Mouse (Mus musculus) embryonic facial prominence, embryonic 14.5 days (tissue): ENCODE results near the gene Gm20929. TPM values are rescaled to one million over a fixed set of nuclear protein-coding genes. Genes with fewer than 3 reads are reported as not detected.
"Not testable (repeated sequence)": the region's sequence is repeated elsewhere in the genome, so short reads cannot be mapped to it uniquely, and the experiment has no call there.

ENCODE experiments used
- ATAC-seq: fragments of 200-750 bp; cut with Nextera tagmentation; 2 replicates; pipeline ENCODE4 v1.8.0; 2017; ENCODE audit warnings: low read depth, moderate number of reproducible peaks, moderate TSS enrichment
- DNase-seq: peaks from one replicate; pipeline ENCODE4 v3.0.0-alpha.2; 2015; ENCODE audit warnings: low spot score
- H3K27ac ChIP-seq: fragments of 300-500 bp; sonication (generic); replicated peaks from 2 replicates; pipeline ENCODE4 v1.5.1; 2014; ENCODE audit warnings: low read depth, mild to moderate bottlenecking, low read length, moderate library complexity
- H3K27me3 ChIP-seq: fragments of 300-500 bp; sonication (generic); replicated peaks from 2 replicates; pipeline ENCODE4 v1.6.1; 2014; ENCODE audit warnings: low read length; ENCODE audit not compliant: control insufficient read depth, insufficient read depth
- H3K36me3 ChIP-seq: fragments of 300-500 bp; sonication (generic); 2 replicates; pipeline ENCODE4 v1.6.1; 2014; ENCODE audit warnings: low read length, mixed read lengths; ENCODE audit not compliant: control insufficient read depth, insufficient read depth
- H3K4me1 ChIP-seq: fragments of 300-500 bp; sonication (generic); 2 replicates; pipeline ENCODE4 v1.6.1; 2014; ENCODE audit warnings: antibody characterized with exemption, low read length; ENCODE audit not compliant: control insufficient read depth, insufficient read depth
- H3K4me2 ChIP-seq: fragments of 300-500 bp; sonication (generic); 2 replicates; pipeline ENCODE4 v1.6.1; 2014; ENCODE audit warnings: low read depth, mild to moderate bottlenecking, low read length, moderate library complexity, mixed read lengths
- H3K4me3 ChIP-seq: fragments of 300-500 bp; sonication (generic); 2 replicates; pipeline ENCODE4 v1.5.1; 2014; ENCODE audit warnings: low read depth, mild to moderate bottlenecking, low read length
- H3K9ac ChIP-seq: fragments of 300-500 bp; sonication (generic); 2 replicates; pipeline ENCODE4 v1.6.1; 2014; ENCODE audit warnings: low read depth, mild to moderate bottlenecking, low read length, moderate library complexity, mixed read lengths
- H3K9me3 ChIP-seq: fragments of 300-500 bp; sonication (generic); 2 replicates; pipeline ENCODE4 v1.6.1; 2016; ENCODE audit warnings: low read length; ENCODE audit not compliant: control insufficient read depth
- WGBS: fragments of 180-500 bp; shearing (Covaris S2); extraction: QIAGEN DNeasy Blood & Tissue Kit; methylation state at CpG from one replicate; pipeline ENCODE4 v1.1.7; 2014; 5-methylcytosine and 5-hydroxymethylcytosine counted together
- polyA plus RNA-seq: library from polyadenylated mRNA; unstranded; fragments of >200 nt; fragmentation: Nextera tagmentation; extraction: Ambion mirVana; gene quantifications from 2 replicates; pipeline ENCODE4 v1.2.1, GENCODE M21; 2014

The Gm20929 gene
- not detected in 2 replicates for polyA plus RNA-seq

DNA sequence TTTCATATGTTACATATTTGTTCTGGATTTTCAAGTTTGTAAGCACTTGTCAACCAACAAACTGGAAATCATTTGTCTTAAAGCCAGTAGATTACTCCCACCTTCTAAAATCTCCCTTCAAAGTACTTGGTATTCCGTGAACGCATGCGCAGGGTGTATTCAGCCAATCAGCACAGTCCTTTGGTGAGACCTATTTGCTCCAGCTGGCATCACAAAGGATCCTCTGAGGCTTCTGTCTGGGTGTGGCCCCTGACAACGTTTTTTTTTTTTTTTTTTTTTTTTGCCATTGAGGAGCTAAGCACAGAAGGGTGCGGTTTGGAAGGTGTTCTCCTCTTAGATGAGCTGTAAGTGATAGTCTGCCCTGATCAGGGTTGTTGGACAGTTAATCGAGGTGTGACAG is at the start of gene Gm20929:
Gm20929 (plus strand) TSS at position 301 of the 400 bp plus-strand sequence.
- ATAC-seq, H3K9ac ChIP-seq, H3K4me1 ChIP-seq, H3K4me3 ChIP-seq, H3K4me2 ChIP-seq, H3K36me3 ChIP-seq, DNase-seq, H3K9me3 ChIP-seq, H3K27me3 ChIP-seq, H3K27ac ChIP-seq: not testable (repeated sequence)
- WGBS, result no CpG with 5 or more reads among the region's 6 CpGs
